Mouse (Mus musculus) c-Kit-positive CD71-positive TER-119-negative erythroid progenitor cells, embryonic 14.5 days (primary cell): Measurements from ENCODE around the gene A630076J17Rik.
A peak's percentile ranks its signal among the peaks of the same experiment; 100 is the strongest.

ENCODE experiments used
- DNase-seq: peaks from one replicate; pipeline ENCODE4 v3.0.0-alpha.2; 2013; ENCODE audit warnings: low read depth

A630076J17Rik gene

DNA sequence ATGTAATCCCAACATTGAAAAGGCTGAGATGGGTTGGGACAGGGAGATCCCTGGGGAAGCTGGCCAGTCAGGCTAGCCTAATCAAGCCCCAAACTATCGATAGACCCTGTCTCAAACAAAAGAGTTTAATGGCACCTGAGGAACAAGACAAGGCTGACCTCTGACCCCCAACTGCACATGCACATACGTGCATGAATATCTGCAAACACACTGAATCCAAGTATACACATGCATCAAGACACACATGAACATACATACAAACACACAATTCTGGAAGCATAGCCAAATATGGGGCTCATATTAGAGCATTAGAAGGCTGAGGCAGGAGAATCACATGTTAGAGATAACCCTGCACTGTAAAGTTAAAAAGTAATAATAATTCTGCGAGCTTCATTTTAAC, 46.2 kb downstream of the A630076J17Rik start:
- no peak for DNase-seq

DNA sequence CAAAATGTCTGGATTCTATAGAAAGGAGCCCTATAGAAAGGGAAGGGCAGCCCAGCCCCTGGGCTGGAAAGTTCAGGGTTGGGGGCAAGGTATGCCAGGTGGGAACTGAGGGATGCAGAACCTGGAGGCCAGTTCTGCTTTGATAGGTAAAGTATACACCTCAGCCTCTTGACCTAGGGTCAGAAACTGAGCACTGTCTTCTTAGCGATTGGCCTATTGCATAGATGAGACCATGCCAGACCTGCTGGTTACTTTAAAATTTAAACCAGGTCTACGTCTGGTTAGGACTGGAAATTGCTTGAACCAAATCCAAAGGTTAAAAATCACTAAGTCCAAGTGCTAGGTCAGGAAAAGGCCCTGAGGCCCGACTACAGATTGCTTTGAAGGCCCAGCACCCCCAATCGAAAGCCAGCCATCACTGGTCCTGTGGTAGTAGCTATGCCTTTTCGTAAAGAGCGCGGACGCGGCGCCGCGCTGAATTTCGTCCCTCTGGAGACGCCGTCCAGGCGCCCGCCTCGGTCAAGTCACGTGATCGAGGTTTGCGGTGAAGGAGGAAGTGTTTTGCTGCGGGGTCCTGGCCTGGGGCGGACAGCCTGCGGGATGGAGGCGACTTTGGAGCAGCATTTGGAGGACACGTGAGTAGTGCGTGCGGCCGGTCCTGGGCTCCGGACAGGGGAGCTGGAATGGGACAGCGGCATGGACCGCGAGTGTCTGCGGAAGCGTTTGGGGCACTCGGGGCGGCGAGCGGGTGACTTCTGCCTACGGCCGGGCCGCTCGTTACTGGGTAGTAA, 48.3 kb downstream of the A630076J17Rik start, which contains the start of gene Lamtor5:
Lamtor5 (plus strand) TSS at position 380 of the 791 bp plus-strand sequence.
- DNase-seq = peak; percentile 81
